Mouse (Mus musculus) limb, embryonic 10.5 days (tissue): ENCODE measurements around the gene Kif17. TPM values are rescaled to one million over a fixed set of nuclear protein-coding genes. Genes with fewer than 3 reads are reported as not detected.

Experiments
- DNase-seq: peaks from one replicate; pipeline ENCODE4 v3.0.0-alpha.2; 2017; ENCODE audit warnings: low spot score
- H3K27ac ChIP-seq: fragments of 300-500 bp; sonication (generic); 2 replicates; pipeline ENCODE4 v1.5.1; 2016; ENCODE audit warnings: mild to moderate bottlenecking
- H3K27me3 ChIP-seq: fragments of 300-500 bp; sonication (generic); 2 replicates; pipeline ENCODE4 v1.6.1; 2016; ENCODE audit warnings: low read depth, mild to moderate bottlenecking; ENCODE audit not compliant: poor library complexity, severe bottlenecking
- H3K36me3 ChIP-seq: fragments of 300-500 bp; sonication (generic); 2 replicates; pipeline ENCODE4 v1.6.1; 2016; ENCODE audit warnings: mild to moderate bottlenecking, moderate library complexity
- H3K4me1 ChIP-seq: fragments of 300-500 bp; sonication (generic); 2 replicates; pipeline ENCODE4 v1.6.1; 2016
- H3K4me3 ChIP-seq: fragments of 300-500 bp; sonication (generic); 2 replicates; pipeline ENCODE4 v1.5.1; 2016; ENCODE audit warnings: mild to moderate bottlenecking, moderate library complexity
- H3K9me3 ChIP-seq: fragments of 300-500 bp; sonication (generic); replicated peaks from 2 replicates; pipeline ENCODE4 v1.6.1; 2016; ENCODE audit warnings: mild to moderate bottlenecking
- WGBS: fragments of 180-500 bp; shearing (Covaris S2); methylation state at CpG from one replicate; pipeline ENCODE4 v1.1.7; 2016; 5-methylcytosine and 5-hydroxymethylcytosine counted together
- microRNA-seq: library from miRNA; unstranded; fragments of <30 nt; microRNA quantifications from one replicate; pipeline ENCODE4, GENCODE M21; 2017
- polyA plus RNA-seq: library from polyadenylated mRNA; unstranded; fragments of >200 nt; fragmentation: Nextera tagmentation; extraction: Ambion mirVana; gene quantifications from 2 replicates; pipeline ENCODE4 v1.2.1, GENCODE M21; 2016

Kif17 gene
- polyA plus RNA-seq, 1 experiment from 2014 or later = 0.99 TPM

- no peak for DNase-seq
- no peak overlapping the region for H3K4me3 ChIP-seq
- H3K27ac ChIP-seq = no peak overlapping the region
- no peaks in the 10 kb centered on the region for H3K9me3 ChIP-seq
- H3K4me1 ChIP-seq = peaks cover 4% of the 10 kb centered on the region; the same call in 1 of the 2 replicates
- H3K27me3 ChIP-seq = peaks cover 2% of the 10 kb centered on the region; the same call in 1 of the 2 replicates
- H3K36me3 ChIP-seq = no peaks in the 10 kb centered on the region
- 83% methylated on average over 9 of the region's 9 CpGs for WGBS
Observed at GRCm38 (mm10) chr4:138337341-138337740, 87.1 kb downstream of the Kif17 start.

GRCm38 (mm10) chr4:138339963-138340362 is 89.7 kb downstream of the Kif17 start:
- Histone ChIP-seq H3K27ac (no peak overlapping the region), H3K36me3 (no peaks in the 10 kb centered on the region), H3K4me1 (peaks cover 4% of the 10 kb centered on the region; the same call in 1 of the 2 replicates), H3K4me3 (no peak overlapping the region), H3K27me3 (no peaks in the 10 kb centered on the region), H3K9me3 (no peaks in the 10 kb centered on the region)
- WGBS = 36% methylated on average over 4 of the region's 4 CpGs
- DNase-seq = no peak

GRCm38 (mm10) chr4:138341393-138341792 is 91.2 kb downstream of the Kif17 start:
- H3K4me3 ChIP-seq = no peak overlapping the region
- H3K27ac ChIP-seq = no peak overlapping the region
- WGBS = 64% methylated on average over 8 of the region's 8 CpGs
- H3K36me3 ChIP-seq = no peaks in the 10 kb centered on the region
- H3K27me3 ChIP-seq = no peaks in the 10 kb centered on the region
- H3K4me1 ChIP-seq = peaks cover 4% of the 10 kb centered on the region; the same call in 1 of the 2 replicates
- H3K9me3 ChIP-seq = no peaks in the 10 kb centered on the region
- no peak for DNase-seq

DNA sequence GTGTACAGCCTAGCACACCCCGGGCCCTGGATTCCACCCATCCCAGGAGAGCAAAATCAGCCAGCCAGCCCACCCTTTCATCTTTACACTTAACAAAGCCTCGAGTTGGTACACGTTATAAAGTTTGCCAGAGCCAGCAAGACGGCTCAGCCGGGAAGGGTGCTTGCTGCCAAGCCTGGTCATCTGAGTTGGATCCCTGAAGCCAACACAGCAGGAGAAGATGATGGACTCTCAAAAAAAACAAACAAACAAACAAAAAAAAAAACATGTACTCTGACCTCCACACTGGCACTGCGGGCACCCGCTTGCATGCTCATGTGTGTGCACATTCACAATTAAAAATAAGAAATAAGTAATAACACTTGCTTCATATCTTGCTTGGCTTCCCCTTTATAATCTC is 91.8 kb downstream of the Kif17 start:
- peaks cover 4% of the 10 kb centered on the region; the same call in 1 of the 2 replicates for H3K4me1 ChIP-seq
- no peak overlapping the region for H3K27ac ChIP-seq
- H3K27me3 ChIP-seq = no peaks in the 10 kb centered on the region
- WGBS = 80% methylated on average over 7 of the region's 7 CpGs
- H3K9me3 ChIP-seq = no peaks in the 10 kb centered on the region
- H3K36me3 ChIP-seq = no peaks in the 10 kb centered on the region
- no peak overlapping the region for H3K4me3 ChIP-seq
- no peak for DNase-seq

DNA sequence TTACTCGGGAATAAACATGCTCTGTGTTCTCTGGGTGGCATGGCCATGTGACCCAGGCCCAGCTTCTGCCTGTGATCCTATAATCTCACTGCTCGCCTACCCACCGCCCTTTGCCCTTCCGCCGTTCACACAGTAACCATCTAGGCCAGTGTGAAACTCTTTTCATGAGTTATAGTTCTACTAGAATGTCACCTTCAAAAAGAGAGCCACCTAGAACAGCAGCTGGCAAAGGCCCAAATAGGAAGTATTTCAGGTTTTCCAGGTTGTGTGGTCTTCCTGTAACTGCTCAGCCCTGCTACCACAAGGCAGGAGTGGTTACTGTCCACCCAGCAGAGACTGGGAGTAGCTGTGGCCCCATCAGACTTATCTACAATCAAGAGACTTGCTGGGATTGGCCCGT is 92.5 kb downstream of the Kif17 start:
- Histone ChIP-seq H3K4me1 (peaks cover 4% of the 10 kb centered on the region; the same call in 1 of the 2 replicates), H3K9me3 (no peaks in the 10 kb centered on the region), H3K27ac (no peak overlapping the region), H3K27me3 (no peaks in the 10 kb centered on the region), H3K36me3 (no peaks in the 10 kb centered on the region), H3K4me3 (no peak overlapping the region)
- 81% methylated on average over 6 of the region's 6 CpGs for WGBS
- DNase-seq = no peak

DNA sequence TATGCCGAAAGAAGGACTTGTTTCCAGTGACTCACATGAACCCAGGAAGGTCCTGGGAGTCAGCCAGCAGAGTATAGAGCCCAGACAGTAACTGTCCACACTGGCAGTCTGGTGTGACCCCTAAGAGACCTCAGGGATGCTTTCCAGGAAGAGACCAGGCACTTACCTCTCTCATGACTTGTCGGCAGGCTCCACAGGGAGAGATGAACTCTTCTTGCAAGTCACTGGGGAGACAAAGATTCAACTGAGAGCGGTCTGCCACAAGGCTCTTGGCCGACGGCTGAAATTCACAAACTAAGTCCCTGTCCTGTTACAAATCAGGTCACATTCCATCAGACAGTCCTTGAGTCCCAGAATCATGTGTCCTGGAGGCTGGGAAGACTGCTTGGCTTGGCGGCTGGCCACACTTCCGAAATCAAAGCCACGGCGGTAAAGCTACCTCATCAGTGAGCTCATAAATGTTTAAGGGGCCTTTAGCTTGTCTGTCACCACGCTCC is 93.2 kb downstream of the Kif17 start:
- DNase-seq = no peak
- peaks cover 6% of the 10 kb centered on the region; the same call in 1 of the 2 replicates for H3K4me1 ChIP-seq
- H3K27me3 ChIP-seq = no peaks in the 10 kb centered on the region
- H3K27ac ChIP-seq = no peak overlapping the region
- WGBS = 65% methylated on average over 10 of the region's 10 CpGs
- H3K9me3 ChIP-seq = no peaks in the 10 kb centered on the region
- no peak overlapping the region for H3K4me3 ChIP-seq
- no peaks in the 10 kb centered on the region for H3K36me3 ChIP-seq

GRCm38 (mm10) chr4:138344891-138345545 is 94.8 kb downstream of the Kif17 start:
- H3K4me1 ChIP-seq = peaks cover 6% of the 10 kb centered on the region; the same call in 1 of the 2 replicates
- H3K4me3 ChIP-seq = no peak overlapping the region
- H3K27me3 ChIP-seq = no peaks in the 10 kb centered on the region
- DNase-seq = no peak
- H3K36me3 ChIP-seq = no peaks in the 10 kb centered on the region
- no peak overlapping the region for H3K27ac ChIP-seq
- WGBS = 90% methylated on average over 9 of the region's 9 CpGs
- H3K9me3 ChIP-seq = no peaks in the 10 kb centered on the region

GRCm38 (mm10) chr4:138347280-138347679 is 97.0 kb downstream of the Kif17 start:
- Histone ChIP-seq H3K4me3 (no peak overlapping the region), H3K4me1 (peaks cover 3% of the 10 kb centered on the region; the same call in 1 of the 2 replicates), H3K36me3 (no peaks in the 10 kb centered on the region), H3K27ac (no peak overlapping the region), H3K27me3 (no peaks in the 10 kb centered on the region), H3K9me3 (no peaks in the 10 kb centered on the region)
- 76% methylated on average over 1 of the region's 1 CpGs for WGBS
- DNase-seq = no peak

DNA sequence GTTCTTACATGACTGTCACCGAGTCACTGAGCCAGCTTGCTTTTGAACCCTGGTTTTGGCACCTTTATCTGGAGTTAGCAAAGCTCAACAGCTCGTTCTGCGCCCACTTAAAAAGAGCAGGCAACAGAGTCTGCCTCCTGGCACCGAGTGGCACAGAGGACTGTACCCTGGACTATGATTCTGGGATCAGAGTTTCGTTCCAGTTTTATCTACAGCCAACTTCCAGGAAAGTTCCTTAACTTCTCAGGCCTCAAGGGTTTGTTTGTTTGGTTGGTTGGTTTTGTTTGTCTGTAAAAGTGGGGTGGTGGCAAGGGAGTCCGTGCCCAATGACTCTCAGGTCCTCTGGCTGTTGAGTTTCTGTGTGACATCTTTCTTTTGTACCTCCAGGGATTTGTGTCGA is 98.5 kb downstream of the Kif17 start:
- H3K27me3 ChIP-seq = no peaks in the 10 kb centered on the region
- H3K27ac ChIP-seq = no peak overlapping the region
- WGBS = 84% methylated on average over 7 of the region's 7 CpGs
- no peaks in the 10 kb centered on the region for H3K9me3 ChIP-seq
- peaks cover 3% of the 10 kb centered on the region; the same call in 1 of the 2 replicates for H3K4me1 ChIP-seq
- H3K4me3 ChIP-seq = no peak overlapping the region
- H3K36me3 ChIP-seq = no peaks in the 10 kb centered on the region
- no peak for DNase-seq

Small RNA genes within 50 kb of the gene (microRNA-seq; reads per million reads assigned to microRNA genes)
- not detected for gene Gm27646
- gene Mir7019 = not detected

Other genes starting within 250 kb of the Kif17 start
- gene Hp1bp3, start 34.1 kb upstream of the Kif17 start, polyA plus RNA-seq = 134 and 163 TPM in 2 replicates
- gene Sh2d5, start within 50 bp of the Kif17 start, polyA plus RNA-seq = 2.0 and 3.5 TPM in 2 replicates
- gene Ddost, start 54.3 kb downstream of the Kif17 start, polyA plus RNA-seq = 311 and 314 TPM in 2 replicates
- gene Pink1, start 75.9 kb downstream of the Kif17 start, polyA plus RNA-seq = 23.9 and 32.8 TPM in 2 replicates
- 4.1 and 4.9 TPM in 2 replicates for gene Cda, start 117.6 kb downstream of the Kif17 start, polyA plus RNA-seq
- not detected in 2 replicates for gene Fam43b, start 146.1 kb downstream of the Kif17 start, polyA plus RNA-seq
- 20.7 and 21.9 TPM in 2 replicates for gene Mul1, start 184.2 kb downstream of the Kif17 start, polyA plus RNA-seq
- 0.55 and 0.60 TPM in 2 replicates for gene Camk2n1, start 203.9 kb downstream of the Kif17 start, polyA plus RNA-seq